Mouse (Mus musculus): ENCODE data around the gene Dcun1d4. TPM values are rescaled to one million over a fixed set of nuclear protein-coding genes. Genes with fewer than 3 reads are reported as not detected.

The Dcun1d4 gene
- total RNA-seq, 2 experiments from 2014 or later, result 16.6 to 19.7 TPM

GRCm38 (mm10) chr5:73539848-73540510 lies 59.2 kb downstream of the Dcun1d4 start:
- intact Hi-C loops (cut with DNase I), result loop anchor here (2.0 kb wide), 2 partner anchors 93 to 109 kb away; partner anchors contain the start of gene Lrrc66
- peak; percentile 55 to 67 for DNase-seq

- intact Hi-C loops (cut with DNase I), result loop anchor here (2.0 kb wide), 2 partner anchors 92 to 110 kb away; partner anchors contain the start of gene Lrrc66
- no peak for DNase-seq
Measured at GRCm38 (mm10) chr5:73540511-73540871, 59.7 kb downstream of the Dcun1d4 start.

- DNase-seq, result no peak
- intact Hi-C loops (cut with DNase I), result no loop called here
Measured at GRCm38 (mm10) chr5:73544111-73544753, 63.4 kb downstream of the Dcun1d4 start.

GRCm38 (mm10) chr5:73545641-73546040 lies 64.8 kb downstream of the Dcun1d4 start:
- no peak for DNase-seq
- intact Hi-C loops (cut with DNase I), result no loop called here

- no peak for DNase-seq
- intact Hi-C loops (cut with DNase I), result no loop called here
Measured at GRCm38 (mm10) chr5:73547252-73547651, 66.5 kb downstream of the Dcun1d4 start.

GRCm38 (mm10) chr5:73548237-73548636 lies 67.4 kb downstream of the Dcun1d4 start:
- peak; percentile 18 to 24 for DNase-seq
- intact Hi-C loops (cut with DNase I), result no loop called here

GRCm38 (mm10) chr5:73548838-73549237 lies 68.0 kb downstream of the Dcun1d4 start:
- intact Hi-C loops (cut with DNase I), result no loop called here
- no peak for DNase-seq

- no peak for DNase-seq
- intact Hi-C loops (cut with DNase I), result no loop called here
Measured at GRCm38 (mm10) chr5:73551836-73552235, 71.0 kb downstream of the Dcun1d4 start.

- intact Hi-C loops (cut with DNase I), result no loop called here
- no peak for DNase-seq
Measured at GRCm38 (mm10) chr5:73553903-73554302, 73.1 kb downstream of the Dcun1d4 start.

- intact Hi-C loops (cut with DNase I), result no loop called here
- no peak for DNase-seq
Measured at GRCm38 (mm10) chr5:73555096-73555852, 74.5 kb downstream of the Dcun1d4 start.

GRCm38 (mm10) chr5:73556733-73557425 lies 76.1 kb downstream of the Dcun1d4 start:
- intact Hi-C loops (cut with DNase I), result no loop called here
- no peak for DNase-seq

GRCm38 (mm10) chr5:73558756-73559155 lies 78.0 kb downstream of the Dcun1d4 start:
- DNase-seq, result no peak
- intact Hi-C loops (cut with DNase I), result no loop called here

- intact Hi-C loops (cut with DNase I), result no loop called here
- DNase-seq, result peak; percentile 35 to 52
Measured at GRCm38 (mm10) chr5:73564038-73564437, 83.2 kb downstream of the Dcun1d4 start.

- intact Hi-C loops (cut with DNase I), result no loop called here
- DNase-seq, result no peak
Measured at GRCm38 (mm10) chr5:73566119-73566518, 85.3 kb downstream of the Dcun1d4 start.

GRCm38 (mm10) chr5:73566892-73567291 lies 86.1 kb downstream of the Dcun1d4 start:
- intact Hi-C loops (cut with DNase I), result no loop called here
- DNase-seq, result no peak

GRCm38 (mm10) chr5:73569181-73569580 lies 88.4 kb downstream of the Dcun1d4 start:
- DNase-seq, result no peak

GRCm38 (mm10) chr5:73571395-73572156 lies 90.8 kb downstream of the Dcun1d4 start:
- intact Hi-C loops (cut with DNase I), result no loop called here
- no peak for DNase-seq

More at GRCm38 (mm10) chr5:73569181-73569580, 88.4 kb downstream of the Dcun1d4 start:
- intact Hi-C loops (cut with DNase I), result no loop called here

- DNase-seq, result no peak
- intact Hi-C loops (cut with DNase I), result no loop called here
Measured at GRCm38 (mm10) chr5:73572846-73573245, 92.0 kb downstream of the Dcun1d4 start.

- intact Hi-C loops (cut with DNase I), result no loop called here
Measured at GRCm38 (mm10) chr5:73573789-73574188, 93.0 kb downstream of the Dcun1d4 start.

GRCm38 (mm10) chr5:73574616-73575015 lies 93.8 kb downstream of the Dcun1d4 start:
- intact Hi-C loops (cut with DNase I), result no loop called here
- no peak for DNase-seq

More at GRCm38 (mm10) chr5:73573789-73574188, 93.0 kb downstream of the Dcun1d4 start:
- DNase-seq, result no peak

Data from heart, postnatal 10 days (tissue).